Mouse (Mus musculus) brain, adult 2 months (tissue): Measurements from ENCODE around the gene Rgl2.

Experiments
- DNase-seq: peaks from one replicate; pipeline ENCODE4 v3.0.0; 2011; ENCODE audit warnings: low read depth, low spot score

The Rgl2 gene

GRCm38 (mm10) chr17:33921361-33921760 lies 8.0 kb upstream of the Rgl2 start:
- DNase-seq = no peak

GRCm38 (mm10) chr17:33924577-33925283 lies 4.6 kb upstream of the Rgl2 start:
- peak; percentile 41 for DNase-seq

- no peak for DNase-seq
Observed at GRCm38 (mm10) chr17:33925406-33926116, 3.8 kb upstream of the Rgl2 start.

GRCm38 (mm10) chr17:33926207-33926932 lies 3.0 kb upstream of the Rgl2 start:
- no peak for DNase-seq

- no peak for DNase-seq
Observed at GRCm38 (mm10) chr17:33928251-33928947, 944 bp upstream of the Rgl2 start.

- peak; percentile 87 for DNase-seq
Observed at GRCm38 (mm10) chr17:33930280-33931158, 1.2 kb downstream of the Rgl2 start.

- DNase-seq = no peak
Observed at GRCm38 (mm10) chr17:33931159-33931866, 2.0 kb downstream of the Rgl2 start.

- DNase-seq = no peak
Observed at GRCm38 (mm10) chr17:33931947-33932346, 2.6 kb downstream of the Rgl2 start.

- no peak for DNase-seq
Observed at GRCm38 (mm10) chr17:33932448-33932847, 3.1 kb downstream of the Rgl2 start.

GRCm38 (mm10) chr17:33932970-33933369 lies 3.6 kb downstream of the Rgl2 start:
- DNase-seq = no peak

GRCm38 (mm10) chr17:33935422-33936055 lies 6.2 kb downstream of the Rgl2 start:
- DNase-seq = no peak

GRCm38 (mm10) chr17:33936993-33937392 lies 7.7 kb downstream of the Rgl2 start:
- no peak for DNase-seq

GRCm38 (mm10) chr17:33938783-33939182 lies 9.4 kb downstream of the Rgl2 start:
- no peak for DNase-seq

- DNase-seq = peak; percentile 96
Observed at GRCm38 (mm10) chr17:33940206-33940805, 11.0 kb downstream of the Rgl2 start, which contains the start of the genes Pfdn6 and Wdr46. Gene Pfdn6, minus strand, starts transcription at chr17:33940343. Gene Wdr46, plus strand, starts transcription at chr17:33940660.

GRCm38 (mm10) chr17:33940981-33941380 lies 11.6 kb downstream of the Rgl2 start:
- no peak for DNase-seq

- no peak for DNase-seq
Observed at GRCm38 (mm10) chr17:33941381-33941780, 12.0 kb downstream of the Rgl2 start.

- no peak for DNase-seq
Observed at GRCm38 (mm10) chr17:33943454-33943853, 14.1 kb downstream of the Rgl2 start.

GRCm38 (mm10) chr17:33947430-33948089 lies 18.2 kb downstream of the Rgl2 start:
- peak; percentile 60 for DNase-seq
